8 mouse cellular contexts compared by ENCODE assay signal in the genomic region with DNA sequence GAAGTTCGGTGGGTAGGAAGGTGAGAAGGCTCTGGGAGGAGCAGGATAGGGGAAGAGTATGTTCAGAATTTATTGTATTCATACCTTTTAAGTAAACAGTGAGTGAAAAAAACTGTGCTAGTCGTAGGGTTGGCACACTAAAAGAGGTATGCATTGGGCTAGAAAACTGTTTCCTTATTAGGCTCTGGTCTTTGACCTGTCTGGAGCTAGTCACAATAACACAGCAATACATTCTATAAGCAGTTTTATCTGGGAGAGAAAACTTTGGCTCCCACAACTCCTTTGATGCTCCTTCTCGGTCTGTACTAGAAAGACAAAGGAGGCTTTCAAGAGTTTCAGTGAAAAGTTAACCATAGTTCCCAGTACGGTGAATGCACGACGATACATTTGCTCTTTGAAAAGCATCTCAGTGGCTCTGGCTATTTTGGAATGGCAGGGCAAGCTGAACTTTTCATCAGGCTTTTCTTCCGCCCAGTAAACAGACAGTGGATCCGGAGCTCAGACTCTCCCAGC. TPM values are rescaled to one million over a fixed set of nuclear protein-coding genes. Genes with fewer than 3 reads are reported as not detected.
DNase-seq lines count a peak whose midpoint lies in the region; ATAC-seq and TF ChIP-seq lines count a peak whose summit lies in the region.

No protein-coding gene starts in this region.

- H3K4me2 ChIP-seq in lung, embryonic 16.5 days (ENCODE audit: low read depth, low read length), result peak overlapping the region; percentile 53
- H3K4me2 ChIP-seq in embryonic facial prominence, embryonic 15.5 days (replicated peaks), result peak overlapping the region; percentile 56
- H3K4me2 ChIP-seq in limb, embryonic 11.5 days (ENCODE audit: low read depth, severe bottlenecking), result peak overlapping the region; percentile 25; the same call in 1 of the 2 replicates

- H3K36me3 ChIP-seq in lung, embryonic 16.5 days (ENCODE audit: control insufficient read depth, insufficient read depth, low read length), result no peaks in the 10 kb centered on the region
- H3K36me3 ChIP-seq in embryonic facial prominence, embryonic 15.5 days, result no peaks in the 10 kb centered on the region
- H3K36me3 ChIP-seq in limb, embryonic 11.5 days (ENCODE audit: control insufficient read depth, insufficient read depth, low read length), result no peaks in the 10 kb centered on the region
- no peaks in the 10 kb centered on the region for H3K36me3 ChIP-seq in small intestine, adult 2 months (ENCODE audit: control insufficient read depth, insufficient read depth, low read length)

- H3K9ac ChIP-seq in lung, embryonic 16.5 days (ENCODE audit: low read length), result peak overlapping the region; percentile 64
- no peak overlapping the region for H3K9ac ChIP-seq in embryonic facial prominence, embryonic 15.5 days
- H3K9ac ChIP-seq in limb, embryonic 11.5 days (ENCODE audit: low read length), result peak overlapping the region; percentile 7; the same call in 1 of the 2 replicates

- H3K27me3 ChIP-seq in lung, embryonic 16.5 days (ENCODE audit: control insufficient read depth, insufficient read depth, low read depth, low read length), result no peaks in the 10 kb centered on the region
- H3K27me3 ChIP-seq in embryonic facial prominence, embryonic 15.5 days, result no peaks in the 10 kb centered on the region
- 0 out of 2 replicates have a peak, but pooled peaks cover 3% of the 10 kb centered on the region for H3K27me3 ChIP-seq in limb, embryonic 11.5 days (ENCODE audit: control insufficient read depth, insufficient read depth, low read length)
- no peaks in the 10 kb centered on the region for H3K27me3 ChIP-seq in small intestine, adult 2 months (ENCODE audit: control insufficient read depth, insufficient read depth, low read length)

- no peaks in the 10 kb centered on the region for H3K9me3 ChIP-seq in lung, embryonic 16.5 days (ENCODE audit: control insufficient read depth, low read length)
- H3K9me3 ChIP-seq in embryonic facial prominence, embryonic 15.5 days (replicated peaks), result no peaks in the 10 kb centered on the region
- no peaks in the 10 kb centered on the region for H3K9me3 ChIP-seq in limb, embryonic 11.5 days (ENCODE audit: control insufficient read depth, low read length)

- no peak for TF ChIP-seq CTCF in small intestine, adult 2 months (IDR thresholded peaks at IDR 0.05; ENCODE audit: extremely low read depth, insufficient read length, insufficient replicate concordance, low read depth, low read length)

- no peak for TF ChIP-seq POLR2A in small intestine, adult 2 months (IDR thresholded peaks at IDR 0.05; ENCODE audit: low read depth, low read length)

- no peak for DNase-seq in lung, postnatal 10 days
- no peak for DNase-seq in limb, embryonic 11.5 days (ENCODE audit: low spot score)
- DNase-seq in MN1 (ENCODE audit: low spot score), result no peak
- DNase-seq in urinary bladder, postnatal 4 days (ENCODE audit: low spot score in 2 of 2), result no peak
- DNase-seq in thymus, postnatal 0 days (ENCODE audit: low spot score), result no peak

- no peaks in the 10 kb centered on the region for H3K4me1 ChIP-seq in lung, embryonic 16.5 days (replicated peaks; ENCODE audit: control insufficient read depth, insufficient read depth, low read length)
- no peaks in the 10 kb centered on the region for H3K4me1 ChIP-seq in embryonic facial prominence, embryonic 15.5 days
- H3K4me1 ChIP-seq in limb, embryonic 11.5 days (ENCODE audit: control insufficient read depth, insufficient read depth, low read length), result no peaks in the 10 kb centered on the region
- 0 out of 2 replicates have a peak, but pooled peaks cover 5% of the 10 kb centered on the region for H3K4me1 ChIP-seq in small intestine, adult 2 months (ENCODE audit: control insufficient read depth, insufficient read depth, insufficient read length, low read length)

- H3K4me3 ChIP-seq in lung, embryonic 16.5 days (ENCODE audit: low read length), result peak overlapping the region; percentile 60
- H3K4me3 ChIP-seq in embryonic facial prominence, embryonic 15.5 days (replicated peaks), result peak overlapping the region; percentile 55
- H3K4me3 ChIP-seq in limb, embryonic 11.5 days (ENCODE audit: low read depth, low read length), result peak overlapping the region; percentile 45
- H3K4me3 ChIP-seq in small intestine, adult 2 months (ENCODE audit: low read depth, low read length), result peak overlapping the region; percentile 91

- WGBS in lung, embryonic 16.5 days, result 12% methylated on average over 8 of the region's 8 CpGs
- 25% methylated on average over 8 of the region's 8 CpGs for WGBS in embryonic facial prominence, embryonic 15.5 days
- 32% methylated on average over 8 of the region's 8 CpGs for WGBS in limb, embryonic 11.5 days
- WGBS in small intestine, adult 2 months, result 15% methylated on average over 8 of the region's 8 CpGs

- H3K27ac ChIP-seq in lung, embryonic 16.5 days (ENCODE audit: low read length), result peak overlapping the region; percentile 25; the same call in 1 of the 2 replicates
- H3K27ac ChIP-seq in embryonic facial prominence, embryonic 15.5 days (replicated peaks), result no peak overlapping the region
- no peak overlapping the region for H3K27ac ChIP-seq in limb, embryonic 11.5 days (replicated peaks; ENCODE audit: low read depth, low read length)
- H3K27ac ChIP-seq in small intestine, adult 2 months (ENCODE audit: insufficient read depth, low read depth, low read length), result peak overlapping the region; percentile 81

- ATAC-seq in lung, embryonic 16.5 days (ENCODE audit: low read depth), result peak; percentile 36
- ATAC-seq in embryonic facial prominence, embryonic 15.5 days (ENCODE audit: insufficient number of reproducible peaks, low FRiP score, low TSS enrichment, low read depth), result no peak
- ATAC-seq in limb, embryonic 11.5 days (ENCODE audit: insufficient number of reproducible peaks, low FRiP score, low TSS enrichment, low read depth), result no peak

RNA-seq across cellular contexts. Expression of a gene that starts 0.6 kb away (rescaled TPM):
- polyA plus RNA-seq in lung, embryonic 16.5 days (2015; fragmentation: Nextera tagmentation; extraction: Ambion mirVana), result 2.2 and 2.7 TPM in 2 replicates
- polyA plus RNA-seq in embryonic facial prominence, embryonic 15.5 days (2015; fragmentation: Nextera tagmentation; extraction: Ambion mirVana), result 1.1 and 2.0 TPM in 2 replicates
- polyA plus RNA-seq in limb, embryonic 11.5 days (2014; fragmentation: Nextera tagmentation; extraction: Ambion mirVana), result 1.8 and 2.1 TPM in 2 replicates
- 3.7 and 10.1 TPM in 2 replicates for polyA plus RNA-seq in small intestine, adult 2 months (2012; rRNA removed)
- polyA plus RNA-seq in thymus, postnatal 0 days (2015; fragmentation: Nextera tagmentation; extraction: Ambion mirVana), result 0.69 and 0.78 TPM in 2 replicates

RNA-seq across cellular contexts. Expression of a gene that starts 11.6 kb away (rescaled TPM):
- polyA plus RNA-seq in lung, embryonic 16.5 days (2015; fragmentation: Nextera tagmentation; extraction: Ambion mirVana), result not detected in 2 replicates
- polyA plus RNA-seq in embryonic facial prominence, embryonic 15.5 days (2015; fragmentation: Nextera tagmentation; extraction: Ambion mirVana), result not detected in 2 replicates
- polyA plus RNA-seq in limb, embryonic 11.5 days (2014; fragmentation: Nextera tagmentation; extraction: Ambion mirVana), result not detected in 2 replicates
- 0.24 and 2.2 TPM in 2 replicates for polyA plus RNA-seq in small intestine, adult 2 months (2012; rRNA removed)
- polyA plus RNA-seq in thymus, postnatal 0 days (2015; fragmentation: Nextera tagmentation; extraction: Ambion mirVana), result not detected in 2 replicates

RNA-seq across cellular contexts. Expression of a gene that starts 15.3 kb away (rescaled TPM):
- not detected in 2 replicates for polyA plus RNA-seq in lung, embryonic 16.5 days (2015; fragmentation: Nextera tagmentation; extraction: Ambion mirVana)
- not detected in 2 replicates for polyA plus RNA-seq in embryonic facial prominence, embryonic 15.5 days (2015; fragmentation: Nextera tagmentation; extraction: Ambion mirVana)
- polyA plus RNA-seq in limb, embryonic 11.5 days (2014; fragmentation: Nextera tagmentation; extraction: Ambion mirVana), result 0.17 TPM in 1 of 2 replicates, not detected in the other
- not detected in 2 replicates for polyA plus RNA-seq in small intestine, adult 2 months (2012; rRNA removed)
- polyA plus RNA-seq in thymus, postnatal 0 days (2015; fragmentation: Nextera tagmentation; extraction: Ambion mirVana), result not detected in 2 replicates

Comparison
In these comparisons a context has a peak if more than half of its experiments do, and no peak if none do; other contexts are left out.
1. H3K27ac ChIP-seq: peak in lung, embryonic 16.5 days (single experiment) and small intestine, adult 2 months (single experiment); none in embryonic facial prominence, embryonic 15.5 days (single experiment) and limb, embryonic 11.5 days (single experiment).
2. Peak in every context shown above with its lines, with median percentiles within 50 percentile points of each other: H3K4me2 ChIP-seq and H3K4me3 ChIP-seq.